Mouse (Mus musculus) CH12.LX (cell line): ENCODE measurements at regions not wholly inside any gene's neighbourhood (a gene's known extent, or its start where the extent isn't known, plus 50 kb on each side); places are given as distances from the start of the nearest gene placed in this dataset.

ENCODE experiments used
- CTCF ChIP-seq, 2 experiments: IDR thresholded peaks in 1 of 2; conservative IDR thresholded peaks in 1 of 2; 2 replicates each; pipeline ENCODE4 v1.5.1; 2011 to 2012; ENCODE audit warnings: low read depth in 2 of 2, low read length in 2 of 2, improper control_type of control experiment in 1 of 2, inconsistent platforms in 1 of 2, mild to moderate bottlenecking in 1 of 2, moderate library complexity in 1 of 2
- MEF2A ChIP-seq: IDR thresholded peaks from 2 replicates; pipeline ENCODE4 v1.6.1; 2014; ENCODE audit warnings: low read depth, mild to moderate bottlenecking, inconsistent platforms, low read length, improper control_type of control experiment, borderline replicate concordance
- POLR2A ChIP-seq: IDR thresholded peaks from 2 replicates; pipeline ENCODE4 v1.6.1; 2011; ENCODE audit warnings: low read depth, mild to moderate bottlenecking, improper control_type of control experiment, low read length
- RAD21 ChIP-seq: IDR thresholded peaks from 2 replicates; pipeline ENCODE4 v1.6.1; 2011; ENCODE audit warnings: low read depth, mild to moderate bottlenecking, low read length, improper control_type of control experiment, moderate library complexity
- SIN3A ChIP-seq: IDR thresholded peaks from 2 replicates; pipeline ENCODE4 v1.6.1; 2012; ENCODE audit warnings: low read length, improper control_type of control experiment, inconsistent platforms
- USF2 ChIP-seq: conservative IDR thresholded peaks from 2 replicates; pipeline ENCODE4 v1.6.1; 2011; ENCODE audit warnings: low read depth, low read length, improper control_type of control experiment
- ZNF384 ChIP-seq: IDR thresholded peaks from 2 replicates; pipeline ENCODE4 v1.6.1; 2012; ENCODE audit warnings: low read depth, low read length, improper control_type of control experiment, inconsistent platforms

DNA sequence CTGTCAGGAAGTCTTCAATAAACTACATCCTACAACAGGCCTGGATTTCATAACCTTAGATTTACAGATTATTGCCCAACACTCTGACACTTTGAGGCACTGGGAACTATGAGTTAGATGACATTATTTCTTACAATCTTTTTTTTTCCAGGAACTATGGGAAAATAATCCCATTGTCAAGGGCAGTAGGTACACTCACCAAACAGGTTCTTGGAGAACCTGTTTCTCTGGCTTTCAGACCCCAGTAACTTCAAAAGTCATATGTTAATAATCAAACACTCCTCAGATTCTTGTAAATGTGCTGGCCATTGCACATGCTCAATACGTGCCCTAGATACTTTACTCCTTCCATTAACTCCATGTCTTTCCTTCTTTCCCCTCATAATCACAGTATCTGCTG lies 769.1 kb downstream of the Nedd1 start:
- TF ChIP-seq ZNF384 (no peak), POLR2A (no peak), CTCF (conservative IDR thresholded peaks at IDR 0.05 in 1 of 2, IDR thresholded peaks at IDR 0.05 in 1 of 2; ENCODE audit: low read depth in 2 of 2, low read length in 2 of 2) (no peak), MEF2A (no peak), USF2 (no peak), SIN3A (no peak), RAD21 (no peak)
